Mouse (Mus musculus) retina, postnatal 1 day (tissue): ENCODE measurements around the gene Accs.

Source experiments
- DNase-seq: peaks from one replicate; pipeline ENCODE4 v3.0.0-alpha.2; 2012

Gene Accs

DNA sequence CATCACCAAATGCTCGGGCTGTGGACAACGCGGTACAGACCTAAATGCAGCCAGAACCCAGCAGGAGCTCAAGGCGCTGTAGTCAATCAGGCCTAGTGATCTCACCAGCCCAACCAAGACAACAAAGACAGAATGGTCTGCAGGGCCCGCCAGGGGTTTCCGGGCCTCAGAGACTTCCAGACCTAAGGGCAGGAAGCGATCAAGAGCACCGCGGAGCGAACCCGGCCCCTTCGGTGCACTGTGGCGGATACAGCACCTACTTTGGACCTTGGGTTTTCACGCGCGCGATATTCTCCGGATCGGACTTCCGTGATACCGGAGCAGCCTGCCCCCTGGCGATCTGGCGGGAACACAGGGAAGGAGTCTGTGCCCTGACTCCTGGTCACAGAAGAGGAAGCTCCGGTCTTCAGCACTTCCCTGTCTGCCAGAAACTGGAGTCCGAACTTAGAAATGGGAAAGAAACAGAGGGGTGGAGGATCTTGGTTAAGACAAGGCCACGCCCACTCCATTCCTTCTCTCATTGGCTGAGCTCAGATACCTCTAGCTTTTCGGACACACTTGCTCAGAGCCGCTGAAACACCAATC lies at the start of gene Accs:
Gene Accs (minus strand): TSS at position 439 of the 585 bp plus-strand sequence.
- DNase-seq: peak; percentile 86

DNA sequence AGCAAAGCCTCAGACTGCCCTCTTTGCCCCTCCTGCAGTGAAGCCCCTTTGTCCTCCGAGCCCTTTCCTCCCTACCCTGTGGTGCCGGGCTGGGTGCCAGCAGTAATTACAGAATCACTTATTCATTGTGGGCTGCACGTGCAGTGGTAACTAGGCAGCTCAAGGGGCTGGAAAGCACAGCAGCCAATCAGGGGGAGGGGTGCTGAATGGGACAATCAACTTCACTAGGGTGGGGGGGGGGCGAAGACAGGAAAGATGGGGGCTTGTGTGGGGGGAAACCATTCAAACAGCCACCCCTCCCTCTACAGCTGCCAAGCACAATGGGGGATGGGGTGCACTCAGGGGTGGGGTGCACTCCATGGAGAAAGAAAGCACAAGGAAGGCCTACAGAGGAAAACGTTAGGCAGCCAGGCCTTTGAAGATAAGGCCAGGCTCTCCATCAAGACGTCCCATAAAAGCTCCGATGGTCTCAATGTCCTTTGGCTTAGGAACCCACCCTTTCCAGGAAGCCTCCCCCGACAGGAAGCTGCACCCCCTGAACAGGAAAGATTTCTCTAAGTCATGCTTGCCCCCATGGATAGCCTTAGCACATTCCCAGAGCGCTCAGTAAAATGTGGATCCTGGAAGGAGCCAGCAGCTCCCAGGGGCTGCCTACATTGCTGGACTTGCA lies 42.0 kb upstream of the Accs start:
- DNase-seq: peak; percentile 98

DNA sequence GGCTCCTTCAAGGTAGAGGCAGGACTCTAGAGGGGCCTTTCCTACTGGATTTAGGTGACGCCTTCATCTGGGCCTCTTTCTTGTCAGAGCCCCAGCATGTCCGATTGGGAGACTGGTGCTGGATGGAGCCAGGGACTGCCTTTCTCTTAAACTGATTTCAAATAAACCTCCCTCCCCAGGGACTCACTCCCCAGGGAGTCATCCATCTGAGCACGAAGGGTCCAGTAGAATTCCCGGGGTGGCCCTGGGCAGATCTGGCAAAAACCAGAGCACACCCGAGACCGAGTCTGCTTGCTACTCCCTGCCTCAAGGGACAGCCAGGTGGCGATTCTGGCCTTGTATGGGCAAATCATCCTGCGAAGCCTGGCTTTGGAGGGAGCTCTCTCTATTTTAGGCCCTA lies 40.4 kb upstream of the Accs start:
- no peak for DNase-seq

DNA sequence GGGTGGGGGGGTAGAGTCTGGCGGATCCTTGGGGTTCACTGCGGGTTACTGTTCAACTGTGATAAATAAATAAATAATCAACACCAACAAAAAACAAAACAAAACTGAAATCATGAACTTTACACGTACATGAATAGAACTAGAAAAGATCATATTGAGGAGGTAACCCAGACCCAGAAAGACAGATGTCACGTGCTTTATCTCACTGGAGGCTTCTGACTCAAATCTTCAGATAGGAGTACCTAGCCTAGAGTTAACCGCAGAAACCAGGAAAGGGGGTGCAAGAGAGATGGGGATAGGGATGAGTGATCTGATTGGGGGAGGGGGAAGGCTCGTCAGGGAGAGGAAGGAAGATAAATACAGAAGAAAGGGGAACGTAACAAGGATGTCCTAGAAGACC lies 39.3 kb upstream of the Accs start:
- no peak for DNase-seq

DNA sequence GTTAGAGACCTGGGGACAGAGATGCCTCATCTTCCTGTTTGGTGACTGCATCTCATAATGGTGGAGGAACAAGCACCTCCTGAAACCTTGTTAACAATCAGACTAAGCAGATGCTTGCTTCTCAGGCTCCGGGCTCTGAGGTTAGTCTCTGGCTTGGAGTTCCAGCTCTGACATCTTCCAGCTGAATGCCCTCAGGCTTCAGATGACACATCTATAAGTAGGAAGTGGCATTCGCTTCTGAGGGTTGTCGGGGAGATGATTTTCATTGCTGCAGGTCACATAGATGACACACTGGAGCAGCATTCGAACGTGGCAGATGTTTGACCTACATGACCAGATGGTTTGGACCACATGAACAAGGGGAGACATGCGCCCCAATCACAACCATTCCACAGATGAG lies 38.6 kb upstream of the Accs start:
- peak; percentile 54 for DNase-seq

DNA sequence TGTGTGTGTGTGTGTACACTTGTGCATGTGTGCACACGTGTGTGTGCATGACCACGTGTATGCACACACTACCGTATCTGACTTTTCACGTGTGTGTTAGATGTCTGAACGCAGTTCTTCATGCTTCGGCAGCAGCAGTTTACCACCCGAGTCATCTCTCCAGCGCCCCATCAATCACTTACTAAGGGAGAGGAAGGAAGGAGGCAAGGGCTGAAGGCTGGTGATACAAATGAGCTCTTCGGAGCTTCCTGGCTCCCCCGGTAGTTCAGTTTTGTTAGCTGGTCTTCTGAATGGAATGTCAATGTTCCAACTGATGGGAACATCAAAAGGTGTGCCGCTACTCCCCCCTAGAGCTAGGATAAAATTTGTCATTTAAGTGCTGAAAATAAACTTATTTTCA lies 37.5 kb upstream of the Accs start:
- DNase-seq: no peak

DNA sequence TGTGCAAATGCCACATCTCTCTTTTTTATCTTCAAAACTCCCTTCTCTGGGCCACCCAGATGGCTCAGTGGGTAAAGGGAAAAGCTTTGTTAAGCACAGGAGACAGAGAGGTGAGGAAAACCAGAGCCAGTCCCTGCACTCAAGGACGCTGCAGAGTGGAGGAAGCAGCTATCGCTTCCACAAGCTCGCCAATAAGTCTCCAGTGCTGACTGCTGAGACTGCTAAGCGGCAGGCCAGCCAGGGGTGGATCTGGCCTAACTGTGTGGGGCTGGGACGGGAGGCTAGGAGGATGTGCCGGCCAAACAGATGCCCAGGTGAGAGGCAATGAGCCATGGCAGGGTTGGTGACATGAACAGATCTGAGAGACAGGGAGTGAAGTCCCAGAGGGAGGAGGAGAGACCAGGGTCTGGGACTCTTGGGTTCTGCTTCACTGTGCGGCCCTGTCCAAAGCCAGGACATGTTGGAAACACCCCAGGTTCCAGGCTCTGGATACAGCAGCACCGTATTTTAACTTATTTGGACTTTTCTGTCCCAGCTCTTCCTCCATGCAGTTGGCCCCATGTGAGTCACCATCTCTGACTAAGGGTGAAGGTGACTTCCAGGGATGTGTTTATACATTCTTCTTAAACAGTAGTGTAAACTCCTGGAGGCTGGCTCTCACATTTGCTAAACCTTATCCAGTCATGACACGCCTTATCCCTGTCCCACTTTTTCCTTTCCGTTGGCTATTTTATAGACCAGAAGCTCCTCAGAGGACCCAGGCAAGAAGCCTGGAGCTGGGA lies 36.5 kb upstream of the Accs start:
- no peak for DNase-seq

DNA sequence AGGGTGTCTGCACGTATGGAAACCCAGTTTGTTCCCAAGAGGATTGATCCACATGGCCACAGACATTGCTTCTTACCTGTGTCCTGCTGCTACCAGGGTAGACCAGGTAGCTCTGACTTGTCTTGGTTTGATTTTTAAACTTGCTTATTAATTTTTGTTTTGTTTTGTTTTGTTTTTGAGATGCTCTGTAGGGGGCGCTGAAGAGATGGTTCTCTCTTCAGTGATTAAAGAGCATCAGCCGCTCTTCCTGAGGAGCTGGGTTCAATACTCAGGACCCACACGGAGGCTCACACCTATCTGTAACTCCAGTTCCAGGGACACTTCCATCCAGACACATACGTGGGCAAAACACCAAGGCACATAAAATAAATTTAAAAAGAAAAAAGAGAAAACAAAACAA lies 33.3 kb upstream of the Accs start:
- DNase-seq: peak; percentile 24

DNA sequence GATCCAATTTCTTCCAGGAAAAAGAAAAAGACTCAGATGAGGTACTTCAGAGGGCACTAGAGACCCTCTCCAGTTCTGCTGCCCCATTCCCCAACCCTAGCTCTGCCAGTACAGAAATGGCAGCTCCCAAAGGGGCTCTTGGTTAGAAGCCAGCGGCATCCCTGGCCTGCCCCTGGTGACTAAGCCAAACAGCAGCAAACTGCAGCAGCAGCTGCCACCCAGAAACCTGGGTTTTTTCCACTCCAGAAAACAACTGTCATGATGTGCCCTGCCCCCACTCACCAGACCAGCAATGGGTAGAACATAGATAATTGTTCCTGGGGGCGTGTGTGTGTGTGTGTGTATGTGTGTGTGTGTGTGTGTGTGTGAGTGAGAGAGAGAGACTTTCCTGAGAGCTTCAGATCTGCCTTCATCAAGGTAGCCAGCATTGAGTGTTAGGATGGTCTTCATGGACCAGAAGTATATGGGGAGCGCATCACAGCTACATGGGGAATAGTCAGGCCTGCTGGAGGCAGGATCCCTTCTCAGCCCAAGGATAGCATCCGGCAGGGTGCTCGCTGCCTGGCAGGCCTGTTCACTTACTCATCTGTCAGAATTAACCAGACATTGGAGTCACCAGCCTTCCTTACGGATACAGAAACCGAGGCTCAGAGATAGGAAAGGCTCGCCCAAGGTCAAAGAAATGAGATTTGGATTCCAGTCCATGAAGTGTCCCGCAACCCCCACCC lies 32.1 kb upstream of the Accs start:
- DNase-seq: peak; percentile 31

DNA sequence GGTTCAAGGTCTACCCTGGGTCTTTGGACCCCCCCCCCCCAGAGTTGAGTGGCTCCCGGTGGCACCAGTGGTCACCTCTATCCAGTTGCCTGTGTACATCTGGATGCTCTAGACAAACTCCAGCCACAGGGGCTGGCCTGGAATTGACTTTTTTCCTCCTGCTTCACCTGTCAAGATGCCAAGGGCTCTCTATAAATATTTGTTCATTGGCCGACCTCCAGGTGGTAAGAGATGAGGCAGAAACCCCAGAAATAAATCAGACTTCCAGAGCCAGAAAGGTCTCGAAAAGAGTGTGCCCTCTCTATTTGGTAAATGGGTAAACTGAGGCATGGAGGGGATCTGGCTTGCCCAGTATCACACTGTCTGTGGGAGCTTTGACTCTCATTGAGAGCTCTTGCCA lies 31.2 kb upstream of the Accs start:
- DNase-seq: no peak

DNA sequence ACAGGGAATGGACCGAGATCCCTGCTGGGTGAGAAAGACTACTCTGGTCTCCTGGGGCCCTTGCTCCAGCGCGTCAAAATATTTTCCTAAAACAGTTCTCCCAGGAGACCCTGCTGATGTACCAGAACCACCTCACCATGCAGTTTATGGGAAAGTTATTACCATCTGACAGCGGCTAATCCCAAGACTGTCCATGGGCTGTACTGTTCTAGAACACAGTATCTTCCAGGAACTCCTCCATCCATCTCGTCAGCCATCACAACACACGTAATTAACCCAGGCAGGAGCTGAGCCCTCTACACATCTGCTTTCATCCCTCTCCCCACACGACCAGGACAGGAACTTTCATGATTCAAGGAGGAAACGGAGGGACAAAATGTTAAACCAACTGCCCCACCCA lies 30.7 kb upstream of the Accs start:
- DNase-seq: no peak

DNA sequence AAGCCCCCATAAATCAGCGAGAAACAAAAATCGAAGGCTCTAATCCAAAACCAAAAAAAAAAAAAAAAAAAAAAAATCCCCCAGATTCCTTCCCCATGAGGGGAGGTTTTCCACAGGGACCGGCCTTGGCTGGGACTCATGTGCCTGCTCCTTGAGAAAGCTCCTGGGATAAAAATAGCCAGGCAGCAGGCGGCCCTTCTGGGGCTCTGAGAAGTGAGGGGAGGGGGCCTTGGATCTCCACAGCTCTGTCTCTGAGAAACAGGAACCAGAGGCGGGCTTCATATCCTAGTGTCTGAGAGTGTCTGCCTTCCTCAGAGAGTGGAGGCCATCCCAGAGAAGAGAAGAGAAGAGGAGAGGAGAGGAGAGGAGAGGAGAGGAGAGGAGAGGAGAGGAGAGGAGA lies 27.3 kb upstream of the Accs start:
- DNase-seq: no peak

DNA sequence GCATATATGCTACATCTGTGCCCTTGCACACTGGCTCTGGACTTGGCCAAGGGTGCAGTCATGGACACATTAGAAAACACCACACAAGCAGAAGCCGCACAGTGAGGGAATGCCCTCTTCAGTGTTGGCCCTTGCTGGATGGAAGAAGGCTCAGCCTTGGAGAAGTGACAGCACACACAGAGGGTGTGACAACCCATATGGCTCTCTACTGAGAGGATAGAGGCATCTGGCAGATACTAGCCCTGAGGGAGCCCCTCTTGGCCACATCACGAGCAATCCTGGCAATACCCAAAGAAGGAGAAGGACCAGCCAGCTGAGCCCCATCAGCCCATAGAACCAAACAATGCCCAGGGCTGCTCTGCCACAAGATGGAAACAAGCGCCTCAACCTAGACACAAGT lies 24.9 kb upstream of the Accs start:
- no peak for DNase-seq

DNA sequence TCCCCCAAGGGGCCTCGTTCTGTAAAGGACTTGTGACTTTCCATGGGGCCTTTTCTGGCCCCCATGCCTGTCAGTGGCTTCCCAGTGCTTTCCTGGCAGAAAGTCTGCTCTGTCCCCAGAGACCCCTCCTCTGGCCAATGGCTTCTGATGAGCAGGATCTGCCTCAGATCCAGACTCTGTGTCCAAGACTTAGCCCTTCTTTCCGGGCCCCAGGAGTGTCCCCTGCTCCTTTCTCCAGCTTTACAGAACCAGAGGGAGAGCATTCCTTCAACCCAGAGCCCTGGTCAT lies 24.4 kb upstream of the Accs start:
- DNase-seq: no peak

DNA sequence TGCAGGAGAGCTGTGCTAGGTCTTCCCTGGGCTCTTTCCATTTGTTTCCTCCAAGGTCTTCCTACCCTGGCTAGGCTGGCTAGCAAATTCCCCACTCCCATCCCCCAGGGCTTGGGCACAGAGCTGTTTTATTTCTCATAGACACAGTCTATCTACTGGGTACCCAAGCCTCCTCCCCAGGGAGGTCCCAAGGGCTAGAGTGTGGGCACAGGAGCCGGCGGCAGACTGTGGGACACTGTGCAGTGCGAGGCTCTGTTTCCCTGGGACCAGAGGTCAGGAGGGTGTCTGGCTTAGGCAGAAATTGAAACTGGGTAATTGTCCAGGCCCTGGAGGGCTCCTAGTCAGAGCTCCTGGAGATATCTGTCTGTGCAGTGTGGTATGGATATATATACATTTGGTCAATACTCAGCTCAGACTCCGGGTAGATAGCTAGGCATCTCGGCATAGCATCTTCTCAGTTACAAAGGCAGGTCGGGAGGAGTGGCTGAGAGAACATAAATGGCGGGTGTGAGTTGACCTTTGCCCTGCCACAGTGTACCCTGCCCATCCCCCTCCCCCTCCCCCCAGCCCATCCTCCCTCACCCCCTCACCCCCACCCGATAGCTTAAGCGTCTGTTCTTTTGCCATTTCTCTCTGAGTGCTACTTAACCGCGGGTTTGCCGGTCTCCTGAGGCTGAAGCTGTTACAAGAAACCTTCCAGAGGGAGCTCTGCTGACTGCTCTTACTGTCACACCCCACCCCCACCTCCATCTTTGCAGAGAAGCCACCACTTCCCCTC lies 23.9 kb upstream of the Accs start:
- DNase-seq: peak; percentile 48

DNA sequence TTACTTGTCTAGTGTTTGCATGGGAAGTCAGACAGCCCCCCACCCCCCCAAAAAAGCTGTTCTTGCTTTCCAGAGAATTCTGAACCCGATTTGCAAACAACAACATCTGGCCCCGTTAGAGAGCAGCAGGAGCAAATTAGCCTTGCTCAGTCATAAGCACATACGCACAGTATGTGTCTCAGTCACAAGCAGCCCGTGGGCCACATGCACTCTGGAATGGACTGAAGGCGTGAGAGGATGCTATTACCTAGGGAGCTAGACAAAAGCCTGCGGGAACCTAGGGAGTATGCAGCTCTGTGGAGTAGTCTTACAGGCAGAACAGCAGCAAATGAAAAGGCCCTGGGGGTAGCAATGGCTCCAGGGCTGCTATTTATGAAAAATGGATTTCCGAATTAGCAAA lies 22.5 kb upstream of the Accs start:
- peak; percentile 41 for DNase-seq

DNA sequence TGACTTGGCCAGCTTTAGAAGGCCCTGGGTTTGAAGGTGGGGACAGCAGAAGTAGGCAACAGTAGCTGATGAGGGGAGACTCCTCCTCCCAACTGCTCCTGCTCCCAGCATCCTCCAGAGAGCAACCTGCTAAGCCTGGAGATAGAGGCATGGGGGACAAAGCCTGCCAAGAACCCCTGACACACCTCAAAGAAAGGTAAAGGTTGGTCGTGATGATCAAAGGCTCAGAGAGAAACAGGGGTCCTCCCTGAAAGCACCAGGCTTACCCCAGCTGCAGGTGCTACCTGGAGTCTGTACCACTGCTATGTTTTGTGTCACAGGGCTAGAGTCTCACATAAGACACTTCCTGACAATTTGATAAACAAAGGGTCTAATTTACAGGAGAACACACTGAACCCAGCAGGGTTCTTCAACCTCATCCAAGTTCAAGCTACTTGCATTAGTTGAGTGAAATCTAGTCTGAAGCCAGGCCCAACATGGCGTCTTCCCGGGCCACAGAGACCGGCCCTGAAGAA lies 21.7 kb upstream of the Accs start:
- no peak for DNase-seq

DNA sequence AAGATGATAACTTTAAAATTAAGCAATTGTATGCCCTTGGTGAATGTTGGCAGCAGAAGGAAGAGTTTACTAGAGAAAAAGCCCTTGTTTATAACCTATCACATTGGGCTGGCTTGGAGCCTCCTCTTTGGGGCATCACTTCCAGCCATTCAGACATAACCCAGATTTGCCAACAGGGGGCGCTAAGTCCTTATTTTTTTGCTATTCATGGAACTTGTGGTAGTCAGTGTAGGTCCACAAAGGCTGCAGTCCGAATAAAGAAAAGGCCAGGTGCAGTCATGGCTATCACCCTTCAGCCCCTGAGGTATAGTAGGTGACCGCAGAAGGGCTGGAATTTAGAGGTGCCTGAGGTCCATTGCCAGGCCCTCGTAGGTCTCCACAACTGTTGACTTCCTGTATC lies 21.1 kb upstream of the Accs start:
- DNase-seq: peak; percentile 86

DNA sequence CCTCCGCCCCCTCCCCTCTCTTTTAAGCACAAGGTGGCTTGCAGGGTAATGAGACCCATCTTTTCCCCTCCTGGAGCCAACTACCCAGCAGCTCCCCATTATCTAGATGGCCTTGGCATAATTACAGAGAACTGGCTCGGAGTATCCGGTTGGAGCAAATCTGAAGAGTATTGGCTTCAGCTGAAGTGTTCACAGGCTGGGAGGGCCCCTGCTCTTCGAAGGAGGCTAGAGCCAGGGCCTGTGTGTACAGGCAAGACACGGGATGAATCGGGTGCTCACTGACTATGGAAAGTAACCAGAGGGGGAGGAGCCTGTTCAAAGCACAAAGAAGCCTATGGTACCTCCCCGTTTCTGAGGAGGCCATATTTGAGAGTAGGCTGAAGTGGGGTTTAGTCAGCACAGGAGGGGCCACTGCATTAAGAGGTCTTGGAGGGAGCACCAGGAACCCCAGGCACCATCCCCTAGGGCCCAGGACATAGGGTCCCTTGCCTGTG lies 19.4 kb upstream of the Accs start, which contains the start of gene Accsl:
Gene Accsl (minus strand): TSS at position 51 of the 494 bp plus-strand sequence.
- no peak for DNase-seq

DNA sequence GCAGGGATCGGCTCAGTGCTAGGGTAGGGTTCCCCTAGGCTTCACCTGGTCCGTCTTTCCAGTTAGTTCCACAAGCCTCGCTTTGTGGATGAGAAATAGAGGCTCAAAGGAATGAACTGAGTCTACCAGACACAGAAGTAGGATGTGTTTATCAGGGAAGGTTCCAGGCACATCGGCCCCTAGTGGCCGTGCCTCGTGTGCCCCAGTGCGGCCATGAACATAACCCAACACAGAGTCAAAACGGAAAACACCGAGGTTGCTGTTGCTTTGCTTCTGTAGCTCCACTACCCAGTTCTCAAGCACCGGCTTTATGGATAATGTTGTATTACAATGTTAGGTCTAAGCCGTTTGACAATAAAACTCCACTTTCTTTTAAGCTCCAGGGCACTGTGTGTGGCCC lies 18.8 kb upstream of the Accs start:
- no peak for DNase-seq

DNA sequence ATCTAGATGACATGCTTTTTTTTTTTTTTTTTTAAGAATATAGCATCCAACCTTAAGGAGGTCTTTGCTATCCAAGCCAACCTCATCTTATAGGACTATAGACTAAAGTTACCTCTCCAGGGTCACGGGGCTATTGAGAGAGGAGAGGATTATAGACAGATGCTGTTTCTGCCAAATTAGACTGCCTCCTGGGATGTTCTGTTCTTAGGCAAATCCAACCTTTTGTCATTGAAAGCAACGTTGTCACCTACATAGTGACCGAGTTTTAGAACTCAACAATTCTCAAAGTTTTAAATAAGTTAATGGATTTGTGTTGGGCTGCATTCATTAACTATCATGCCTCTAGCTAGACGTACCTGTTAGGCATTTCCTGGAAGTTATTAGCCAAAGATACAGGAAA lies 13.5 kb upstream of the Accs start:
- no peak for DNase-seq

DNA sequence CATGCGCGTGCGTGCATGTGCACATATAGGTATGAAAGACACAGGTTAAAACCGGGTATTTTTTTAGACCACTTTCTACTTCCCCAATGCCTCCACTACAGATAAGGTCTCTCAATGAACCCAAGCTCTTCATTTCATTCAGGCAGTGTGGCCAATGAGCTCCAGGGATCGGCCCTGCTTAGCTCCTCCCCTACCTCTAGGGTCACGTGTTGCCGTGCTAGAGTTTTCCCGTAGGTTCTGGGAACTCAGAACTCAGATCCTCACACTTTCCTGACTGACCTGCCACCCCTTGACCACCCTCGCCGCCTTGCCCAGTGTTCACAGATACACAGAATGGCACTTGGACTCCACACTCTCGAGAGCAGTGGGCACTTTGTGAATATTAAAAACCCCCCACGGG lies 9.1 kb upstream of the Accs start:
- no peak for DNase-seq

DNA sequence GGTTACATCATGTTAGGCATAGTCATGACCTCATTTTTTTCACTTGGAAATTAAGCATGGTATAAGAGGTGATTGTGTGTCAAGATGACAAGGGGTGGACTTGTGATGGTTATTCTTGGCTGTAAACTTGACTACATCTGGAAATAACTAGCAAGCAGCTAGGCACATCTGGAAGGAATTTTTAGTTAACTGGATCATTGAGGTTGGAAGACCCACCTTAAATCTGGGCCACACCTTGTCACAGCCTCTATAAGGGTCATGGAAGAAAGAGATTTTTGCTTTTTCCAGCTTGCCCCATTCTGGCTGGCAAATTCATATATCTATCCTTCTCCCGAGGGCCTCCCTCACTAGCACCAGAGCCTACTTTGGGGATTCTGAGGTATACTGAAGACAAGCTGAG lies 1.6 kb upstream of the Accs start:
- no peak for DNase-seq
